Mouse (Mus musculus): ENCODE data around the gene Specc1l. TPM values are rescaled to one million over a fixed set of nuclear protein-coding genes. Genes with fewer than 3 reads are reported as not detected.
"Not testable (repeated sequence)": the region's sequence is repeated elsewhere in the genome, so short reads cannot be mapped to it uniquely, and the experiment has no call there.

Specc1l gene
- total RNA-seq, 1 experiment from 2014 or later = 34.2 TPM

- peak; percentile 72; the same call in 1 of the 2 replicates for ATAC-seq (replicated peaks; ENCODE audit: insufficient number of reproducible peaks, low FRiP score, low TSS enrichment, poor library complexity, severe bottlenecking)
Measured at GRCm38 (mm10) chr10:75258241-75258640, 46.4 kb downstream of the Specc1l start.

- no peak for ATAC-seq (replicated peaks; ENCODE audit: insufficient number of reproducible peaks, low FRiP score, low TSS enrichment, poor library complexity, severe bottlenecking)
Measured at GRCm38 (mm10) chr10:75261268-75261667, 49.4 kb downstream of the Specc1l start.

- no peak for ATAC-seq (replicated peaks; ENCODE audit: insufficient number of reproducible peaks, low FRiP score, low TSS enrichment, poor library complexity, severe bottlenecking)
Measured at GRCm38 (mm10) chr10:75264993-75265555, 53.2 kb downstream of the Specc1l start.

GRCm38 (mm10) chr10:75273020-75273419 is 61.1 kb downstream of the Specc1l start:
- ATAC-seq (replicated peaks; ENCODE audit: insufficient number of reproducible peaks, low FRiP score, low TSS enrichment, poor library complexity, severe bottlenecking) = peak; percentile 38; the same call in 1 of the 2 replicates

- ATAC-seq (replicated peaks; ENCODE audit: insufficient number of reproducible peaks, low FRiP score, low TSS enrichment, poor library complexity, severe bottlenecking) = peak; percentile 55
Measured at GRCm38 (mm10) chr10:75276427-75277013, 64.6 kb downstream of the Specc1l start.

GRCm38 (mm10) chr10:75277501-75277900 is 65.6 kb downstream of the Specc1l start:
- ATAC-seq (replicated peaks; ENCODE audit: insufficient number of reproducible peaks, low FRiP score, low TSS enrichment, poor library complexity, severe bottlenecking) = no peak

- peak; percentile 98 for ATAC-seq (replicated peaks; ENCODE audit: insufficient number of reproducible peaks, low FRiP score, low TSS enrichment, poor library complexity, severe bottlenecking)
Measured at GRCm38 (mm10) chr10:75282648-75283047, 70.8 kb downstream of the Specc1l start.

- no peak for ATAC-seq (replicated peaks; ENCODE audit: insufficient number of reproducible peaks, low FRiP score, low TSS enrichment, poor library complexity, severe bottlenecking)
Measured at GRCm38 (mm10) chr10:75283821-75284220, 71.9 kb downstream of the Specc1l start.

GRCm38 (mm10) chr10:75288579-75288978 is 76.7 kb downstream of the Specc1l start:
- peak; percentile 82 for ATAC-seq (replicated peaks; ENCODE audit: insufficient number of reproducible peaks, low FRiP score, low TSS enrichment, poor library complexity, severe bottlenecking)

GRCm38 (mm10) chr10:75289392-75289791 is 77.5 kb downstream of the Specc1l start:
- no peak for ATAC-seq (replicated peaks; ENCODE audit: insufficient number of reproducible peaks, low FRiP score, low TSS enrichment, poor library complexity, severe bottlenecking)

- ATAC-seq (replicated peaks; ENCODE audit: insufficient number of reproducible peaks, low FRiP score, low TSS enrichment, poor library complexity, severe bottlenecking) = no peak
Measured at GRCm38 (mm10) chr10:75290650-75291049, 78.8 kb downstream of the Specc1l start.

GRCm38 (mm10) chr10:75291338-75291737 is 79.5 kb downstream of the Specc1l start:
- no peak for ATAC-seq (replicated peaks; ENCODE audit: insufficient number of reproducible peaks, low FRiP score, low TSS enrichment, poor library complexity, severe bottlenecking)

GRCm38 (mm10) chr10:75292206-75292605 is 80.3 kb downstream of the Specc1l start:
- not testable (repeated sequence) for ATAC-seq (replicated peaks; ENCODE audit: insufficient number of reproducible peaks, low FRiP score, low TSS enrichment, poor library complexity, severe bottlenecking)

- no peak for ATAC-seq (replicated peaks; ENCODE audit: insufficient number of reproducible peaks, low FRiP score, low TSS enrichment, poor library complexity, severe bottlenecking)
Measured at GRCm38 (mm10) chr10:75293288-75293687, 81.4 kb downstream of the Specc1l start.

- no peak for ATAC-seq (replicated peaks; ENCODE audit: insufficient number of reproducible peaks, low FRiP score, low TSS enrichment, poor library complexity, severe bottlenecking)
Measured at GRCm38 (mm10) chr10:75294362-75294761, 82.5 kb downstream of the Specc1l start.

- no peak for ATAC-seq (replicated peaks; ENCODE audit: insufficient number of reproducible peaks, low FRiP score, low TSS enrichment, poor library complexity, severe bottlenecking)
Measured at GRCm38 (mm10) chr10:75294926-75295325, 83.1 kb downstream of the Specc1l start.

- ATAC-seq (replicated peaks; ENCODE audit: insufficient number of reproducible peaks, low FRiP score, low TSS enrichment, poor library complexity, severe bottlenecking) = no peak
Measured at GRCm38 (mm10) chr10:75298608-75299007, 86.7 kb downstream of the Specc1l start.

- peak; percentile 86 for ATAC-seq (replicated peaks; ENCODE audit: insufficient number of reproducible peaks, low FRiP score, low TSS enrichment, poor library complexity, severe bottlenecking)
Measured at GRCm38 (mm10) chr10:75299785-75300418, 88.0 kb downstream of the Specc1l start.

- no peak for ATAC-seq (replicated peaks; ENCODE audit: insufficient number of reproducible peaks, low FRiP score, low TSS enrichment, poor library complexity, severe bottlenecking)
Measured at GRCm38 (mm10) chr10:75301195-75301806, 89.4 kb downstream of the Specc1l start.

GRCm38 (mm10) chr10:75301937-75302336 is 90.1 kb downstream of the Specc1l start:
- ATAC-seq (replicated peaks; ENCODE audit: insufficient number of reproducible peaks, low FRiP score, low TSS enrichment, poor library complexity, severe bottlenecking) = no peak
